Comparison of ENCODE assay signal across 10 mouse cellular contexts in the genomic region with DNA sequence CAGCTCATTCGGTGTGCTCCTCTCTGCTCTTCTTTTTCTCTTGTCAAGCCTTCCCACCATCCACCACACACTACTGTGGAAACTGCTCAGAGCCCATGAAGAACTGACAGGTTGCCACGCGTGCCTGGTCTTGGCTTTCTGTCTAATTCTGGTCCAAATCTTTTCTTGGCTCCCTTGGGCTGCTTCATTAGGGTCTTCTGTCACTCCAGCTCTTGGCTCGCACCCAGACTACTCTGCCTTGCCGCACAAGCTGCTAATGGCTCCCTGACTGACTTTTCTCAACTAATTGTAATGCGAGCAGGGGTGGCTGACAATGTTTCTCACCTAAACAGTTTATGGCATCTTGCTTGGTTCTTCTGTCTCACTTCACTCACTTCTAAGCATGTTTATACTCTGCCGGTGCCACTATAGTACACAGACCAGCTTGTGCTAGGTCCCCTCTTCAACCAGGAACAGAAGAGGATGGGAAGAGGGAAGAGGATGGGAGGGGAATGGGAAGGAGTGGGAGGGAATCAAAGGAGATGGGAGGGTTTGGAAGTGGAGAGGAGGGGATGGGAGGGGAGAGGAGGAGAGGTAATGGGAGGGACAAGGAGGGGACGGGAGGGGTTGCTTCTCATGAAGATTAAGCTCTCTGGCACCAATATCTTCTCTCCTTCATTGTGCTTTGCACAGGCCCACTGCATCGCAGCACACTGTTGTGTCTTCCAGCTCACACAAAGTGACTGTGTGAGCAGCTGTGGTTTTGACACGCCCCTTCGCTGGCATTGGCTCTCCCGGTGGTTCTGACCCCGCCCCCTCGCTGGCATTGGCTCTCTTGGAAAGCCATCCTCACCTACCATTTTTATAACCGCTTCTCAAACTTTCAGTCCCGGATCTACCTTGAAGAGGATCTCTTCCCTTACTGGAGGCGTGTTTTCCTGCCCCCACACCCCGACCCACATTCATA. TPM values are rescaled to one million over a fixed set of nuclear protein-coding genes. Genes with fewer than 3 reads are reported as not detected.
DNase-seq lines count a peak whose midpoint lies in the region; ATAC-seq lines count a peak whose summit lies in the region.
"Had no signal": no experiment of that assay in that cellular context is flagged by ENCODE, and none has a peak within 500 bp of the region (broad histone marks: within the 10 kb centered on the region; RNA-seq: fewer than 3 reads in every experiment).

No protein-coding gene starts in this region.

- no peak overlapping the region for H3K27ac ChIP-seq in limb, embryonic 11.5 days (replicated peaks; ENCODE audit: low read depth, low read length)
- no peak overlapping the region for H3K27ac ChIP-seq in limb, embryonic 10.5 days
- H3K27ac ChIP-seq in forebrain, embryonic 15.5 days (replicated peaks) = peak overlapping the region; percentile 16
- no peak overlapping the region for H3K27ac ChIP-seq in neural tube, embryonic 14.5 days (ENCODE audit: low read depth, low read length)
- H3K27ac ChIP-seq: embryonic facial prominence, embryonic 12.5 days; neural tube, embryonic 12.5 days had no signal

- ATAC-seq in limb, embryonic 11.5 days (ENCODE audit: insufficient number of reproducible peaks, low FRiP score, low TSS enrichment, low read depth) = no peak
- peak; percentile 74 for ATAC-seq in forebrain, embryonic 15.5 days (replicated peaks)
- peak; percentile 39; the same call in 1 of the 2 replicates for ATAC-seq in neural tube, embryonic 14.5 days (ENCODE audit: low read depth)

- H3K9ac ChIP-seq in limb, embryonic 11.5 days (ENCODE audit: low read length) = no peak overlapping the region
- H3K9ac ChIP-seq in forebrain, embryonic 15.5 days (replicated peaks) = no peak overlapping the region
- H3K9ac ChIP-seq in neural tube, embryonic 14.5 days (replicated peaks; ENCODE audit: low read depth, low read length) = no peak overlapping the region
- H3K9ac ChIP-seq: embryonic facial prominence, embryonic 12.5 days; neural tube, embryonic 12.5 days had no signal

- H3K4me2 ChIP-seq in limb, embryonic 11.5 days (ENCODE audit: low read depth, severe bottlenecking) = no peak overlapping the region
- H3K4me2 ChIP-seq in forebrain, embryonic 15.5 days (replicated peaks) = no peak overlapping the region
- H3K4me2 ChIP-seq in neural tube, embryonic 14.5 days (ENCODE audit: low read depth, low read length) = no peak overlapping the region
- H3K4me2 ChIP-seq: embryonic facial prominence, embryonic 12.5 days; neural tube, embryonic 12.5 days had no signal

- 46% methylated on average over 18 of the region's 18 CpGs for WGBS in limb, embryonic 11.5 days
- 48% methylated on average over 18 of the region's 18 CpGs for WGBS in limb, embryonic 10.5 days
- 46% methylated on average over 18 of the region's 18 CpGs for WGBS in forebrain, embryonic 15.5 days
- 54% methylated on average over 17 of the region's 18 CpGs for WGBS in neural tube, embryonic 14.5 days

- H3K27me3 ChIP-seq in limb, embryonic 11.5 days (ENCODE audit: control insufficient read depth, insufficient read depth, low read length) = no peaks in the 10 kb centered on the region
- no peaks in the 10 kb centered on the region for H3K27me3 ChIP-seq in limb, embryonic 10.5 days (ENCODE audit: low read depth, poor library complexity, severe bottlenecking)
- no peaks in the 10 kb centered on the region for H3K27me3 ChIP-seq in forebrain, embryonic 15.5 days
- no peaks in the 10 kb centered on the region for H3K27me3 ChIP-seq in neural tube, embryonic 14.5 days (ENCODE audit: control insufficient read depth, insufficient read depth, low read length)
- H3K27me3 ChIP-seq: embryonic facial prominence, embryonic 12.5 days; neural tube, embryonic 12.5 days had no signal

- H3K4me3 ChIP-seq in limb, embryonic 11.5 days (ENCODE audit: low read depth, low read length) = no peak overlapping the region
- no peak overlapping the region for H3K4me3 ChIP-seq in limb, embryonic 10.5 days
- H3K4me3 ChIP-seq in forebrain, embryonic 15.5 days = no peak overlapping the region
- no peak overlapping the region for H3K4me3 ChIP-seq in neural tube, embryonic 14.5 days (ENCODE audit: low read depth, low read length)
- H3K4me3 ChIP-seq: embryonic facial prominence, embryonic 12.5 days; neural tube, embryonic 12.5 days had no signal

- DNase-seq in embryo, embryonic 10.5 days (ENCODE audit: low spot score) = peak; percentile 37
- DNase-seq in embryo, embryonic 10 days (ENCODE audit: low spot score) = no peak
- peak; percentile 31 for DNase-seq in limb, embryonic 11.5 days (ENCODE audit: low spot score)
- DNase-seq in limb, embryonic 10.5 days (ENCODE audit: low spot score) = no peak
- DNase-seq in retina, postnatal 1 day = no peak
- DNase-seq in gastrocnemius, postnatal 4 days (ENCODE audit: low spot score in 2 of 2) = no peak

- no peaks in the 10 kb centered on the region for H3K36me3 ChIP-seq in limb, embryonic 11.5 days (ENCODE audit: control insufficient read depth, insufficient read depth, low read length)
- H3K36me3 ChIP-seq in limb, embryonic 10.5 days = no peaks in the 10 kb centered on the region
- no peaks in the 10 kb centered on the region for H3K36me3 ChIP-seq in forebrain, embryonic 15.5 days
- H3K36me3 ChIP-seq in neural tube, embryonic 14.5 days (ENCODE audit: control insufficient read depth, insufficient read depth, low read length) = no peaks in the 10 kb centered on the region
- H3K36me3 ChIP-seq: embryonic facial prominence, embryonic 12.5 days; neural tube, embryonic 12.5 days had no signal

- no peaks in the 10 kb centered on the region for H3K4me1 ChIP-seq in limb, embryonic 11.5 days (ENCODE audit: control insufficient read depth, insufficient read depth, low read length)
- H3K4me1 ChIP-seq in limb, embryonic 10.5 days = peaks cover 8% of the 10 kb centered on the region; the same call in 1 of the 2 replicates
- peaks cover 11% of the 10 kb centered on the region for H3K4me1 ChIP-seq in forebrain, embryonic 15.5 days
- H3K4me1 ChIP-seq in neural tube, embryonic 14.5 days (ENCODE audit: control insufficient read depth, insufficient read depth, low read length) = peaks cover 2% of the 10 kb centered on the region

- H3K9me3 ChIP-seq in limb, embryonic 11.5 days (ENCODE audit: control insufficient read depth, low read length) = no peaks in the 10 kb centered on the region
- no peaks in the 10 kb centered on the region for H3K9me3 ChIP-seq in limb, embryonic 10.5 days (replicated peaks)
- no peaks in the 10 kb centered on the region for H3K9me3 ChIP-seq in forebrain, embryonic 15.5 days
- no peaks in the 10 kb centered on the region for H3K9me3 ChIP-seq in neural tube, embryonic 14.5 days (ENCODE audit: control insufficient read depth, low read length)
- H3K9me3 ChIP-seq: embryonic facial prominence, embryonic 12.5 days; neural tube, embryonic 12.5 days had no signal

RNA-seq across cellular contexts. Expression of a gene that starts 16.0 kb away (rescaled TPM):
- not detected in 2 replicates for polyA plus RNA-seq in limb, embryonic 11.5 days (2014; fragmentation: Nextera tagmentation; extraction: Ambion mirVana)
- not detected in 2 replicates for polyA plus RNA-seq in limb, embryonic 10.5 days (2016; fragmentation: Nextera tagmentation; extraction: Ambion mirVana)
- polyA plus RNA-seq in forebrain, embryonic 15.5 days (2015; fragmentation: Nextera tagmentation; extraction: Ambion mirVana) = 0.18 and 0.34 TPM in 2 replicates
- 0.09 TPM in 1 of 2 replicates, not detected in the other for polyA plus RNA-seq in neural tube, embryonic 14.5 days (2014; fragmentation: Nextera tagmentation; extraction: Ambion mirVana)
- total RNA-seq in gastrocnemius, postnatal 4 days (2021) = not detected
- polyA plus RNA-seq: embryonic facial prominence, embryonic 12.5 days had no signal

RNA-seq across cellular contexts. Expression of a gene that starts 31.8 kb away (rescaled TPM):
- polyA plus RNA-seq in limb, embryonic 11.5 days (2014; fragmentation: Nextera tagmentation; extraction: Ambion mirVana) = 84.5 and 91.9 TPM in 2 replicates
- 65.1 and 70.4 TPM in 2 replicates for polyA plus RNA-seq in limb, embryonic 10.5 days (2016; fragmentation: Nextera tagmentation; extraction: Ambion mirVana)
- polyA plus RNA-seq in forebrain, embryonic 15.5 days (2015; fragmentation: Nextera tagmentation; extraction: Ambion mirVana) = 147 and 160 TPM in 2 replicates
- 181 and 199 TPM in 2 replicates for polyA plus RNA-seq in neural tube, embryonic 14.5 days (2014; fragmentation: Nextera tagmentation; extraction: Ambion mirVana)
- 10 to 100 TPM; 40.8 to 42.0 TPM for total RNA-seq in gastrocnemius, postnatal 4 days (2021)

Comparison
In these comparisons a context has a peak if more than half of its experiments do, and no peak if none do; other contexts are left out.
1. DNase-seq: peak in embryo, embryonic 10.5 days (single experiment) and limb, embryonic 11.5 days (single experiment); none in embryo, embryonic 10 days (single experiment), limb, embryonic 10.5 days (single experiment), retina, postnatal 1 day (single experiment) and gastrocnemius, postnatal 4 days (0 of 2).